Mouse (Mus musculus): ENCODE data around the gene Scml4. TPM values are rescaled to one million over a fixed set of nuclear protein-coding genes. Genes with fewer than 3 reads are reported as not detected.

The Scml4 gene
- total and polyA plus RNA-seq, 3 experiments: 0.03 to 0.08 TPM; not detected in 1

- Histone ChIP-seq H3K36me3 (ENCODE audit: control insufficient read depth in 1 of 2, insufficient read depth in 2 of 2, low read length in 2 of 2) (no peaks in the 10 kb centered on the region), H3K9me3 (replicated peaks; ENCODE audit: insufficient read depth, low read length) (no peaks in the 10 kb centered on the region), H3K4me3 (ENCODE audit: control insufficient read depth in 1 of 2, insufficient read depth in 1 of 2, low read depth in 2 of 2, low read length in 2 of 2) (no peak overlapping the region), H3K9ac (ENCODE audit: control insufficient read depth, low read depth, low read length, poor library complexity, severe bottlenecking) (no peak overlapping the region), H3K4me1 (ENCODE audit: control insufficient read depth in 1 of 2, insufficient read depth in 2 of 2, low read length in 2 of 2) (no peaks in the 10 kb centered on the region), H3K27me3 (ENCODE audit: control insufficient read depth in 1 of 2, insufficient read depth in 2 of 2, low read length in 2 of 2) (peaks cover 0 to 8% of the 10 kb centered on the region in 2 experiments; a peak in 3 of 4 replicates), H3K79me2 (ENCODE audit: control insufficient read depth, insufficient read depth, low read length, poor library complexity) (no peaks in the 10 kb centered on the region), H3K27ac (ENCODE audit: control insufficient read depth, low read depth, low read length) (no peak overlapping the region)
- DNase-seq (ENCODE audit: low read depth, low spot score): no peak
- TF ChIP-seq GABPA (IDR thresholded peaks at IDR 0.05; ENCODE audit: low read depth, low read length) (no peak), BHLHE40 (IDR thresholded peaks at IDR 0.05; ENCODE audit: borderline replicate concordance, low read depth, low read length) (no peak), E2F4 (IDR thresholded peaks at IDR 0.05; ENCODE audit: borderline replicate concordance, low read depth, low read length) (no peak), UBTF (IDR thresholded peaks at IDR 0.05; ENCODE audit: borderline replicate concordance, insufficient read depth, low read depth, low read length) (no peak), JUND (IDR thresholded peaks at IDR 0.05; ENCODE audit: low read depth, low read length) (no peak), SIN3A (IDR thresholded peaks at IDR 0.05; ENCODE audit: low read length) (no peak), ZKSCAN1 (IDR thresholded peaks at IDR 0.05; ENCODE audit: low read depth, low read length) (no peak), HCFC1 (IDR thresholded peaks at IDR 0.05; ENCODE audit: low read depth, low read length) (no peak), ZMIZ1 (IDR thresholded peaks at IDR 0.05; ENCODE audit: low read depth, low read length) (no peak), NRF1 (IDR thresholded peaks at IDR 0.05; ENCODE audit: insufficient read depth, low read depth, low read length, poor library complexity, severe bottlenecking) (no peak), MAFK (IDR thresholded peaks at IDR 0.05; ENCODE audit: borderline replicate concordance, low read depth, low read length) (no peak), NELFE (IDR thresholded peaks at IDR 0.05; ENCODE audit: low read depth, low read length) (no peak)
Observed at GRCm38 (mm10) chr10:42973537-42973936, 113.4 kb downstream of the Scml4 start.

GRCm38 (mm10) chr10:42976577-42976976, 116.4 kb downstream of the Scml4 start:
- H3K4me3 ChIP-seq (ENCODE audit: control insufficient read depth in 1 of 2, insufficient read depth in 1 of 2, low read depth in 2 of 2, low read length in 2 of 2): no peak overlapping the region
- no peak for DNase-seq (ENCODE audit: low read depth, low spot score)
- no peaks in the 10 kb centered on the region for H3K9me3 ChIP-seq (replicated peaks; ENCODE audit: insufficient read depth, low read length)
- no peak for TF ChIP-seq RAD21 (IDR thresholded peaks at IDR 0.05; ENCODE audit: low read depth, low read length)
- TF ChIP-seq MAFK (IDR thresholded peaks at IDR 0.05; ENCODE audit: borderline replicate concordance, low read depth, low read length): no peak
- TF ChIP-seq KAT2A (conservative IDR thresholded peaks at IDR 0.05; ENCODE audit: low read depth, low read length): no peak
- no peak for TF ChIP-seq SMC3 (IDR thresholded peaks at IDR 0.05; ENCODE audit: low read depth, low read length)
- TF ChIP-seq TBP (IDR thresholded peaks at IDR 0.05; ENCODE audit: low read depth, low read length): no peak
- TF ChIP-seq ZMIZ1 (IDR thresholded peaks at IDR 0.05; ENCODE audit: low read depth, low read length): no peak
- TF ChIP-seq NRF1 (IDR thresholded peaks at IDR 0.05; ENCODE audit: insufficient read depth, low read depth, low read length, poor library complexity, severe bottlenecking): no peak
- no peak for TF ChIP-seq ZKSCAN1 (IDR thresholded peaks at IDR 0.05; ENCODE audit: low read depth, low read length)
- no peak for TF ChIP-seq E2F4 (IDR thresholded peaks at IDR 0.05; ENCODE audit: borderline replicate concordance, low read depth, low read length)
- TF ChIP-seq POLR2AphosphoS5 (IDR thresholded peaks at IDR 0.05; ENCODE audit: borderline replicate concordance, low read depth, low read length): no peak
- TF ChIP-seq BHLHE40 (IDR thresholded peaks at IDR 0.05; ENCODE audit: borderline replicate concordance, low read depth, low read length): no peak
- no peak for TF ChIP-seq POLR2AphosphoS2 (IDR thresholded peaks at IDR 0.05; ENCODE audit: low read length)
- TF ChIP-seq JUND (IDR thresholded peaks at IDR 0.05; ENCODE audit: low read depth, low read length): no peak
- TF ChIP-seq ETS1 (IDR thresholded peaks at IDR 0.05; ENCODE audit: low read depth, low read length): no peak
- TF ChIP-seq TCF12 (IDR thresholded peaks at IDR 0.05; ENCODE audit: low read depth, low read length): no peak
- no peak for TF ChIP-seq NELFE (IDR thresholded peaks at IDR 0.05; ENCODE audit: low read depth, low read length)
- no peak for TF ChIP-seq ZC3H11A (IDR thresholded peaks at IDR 0.05; ENCODE audit: low read depth, low read length)
- no peaks in the 10 kb centered on the region for H3K36me3 ChIP-seq (ENCODE audit: control insufficient read depth in 1 of 2, insufficient read depth in 2 of 2, low read length in 2 of 2)
- H3K79me2 ChIP-seq (ENCODE audit: control insufficient read depth, insufficient read depth, low read length, poor library complexity): no peaks in the 10 kb centered on the region
- no peak overlapping the region for H3K27ac ChIP-seq (ENCODE audit: control insufficient read depth, low read depth, low read length)
- peaks cover 0 to 1% of the 10 kb centered on the region in 2 experiments for H3K27me3 ChIP-seq (ENCODE audit: control insufficient read depth in 1 of 2, insufficient read depth in 2 of 2, low read length in 2 of 2)
- no peaks in the 10 kb centered on the region for H3K4me1 ChIP-seq (ENCODE audit: control insufficient read depth in 1 of 2, insufficient read depth in 2 of 2, low read length in 2 of 2)
- no peak overlapping the region for H3K9ac ChIP-seq (ENCODE audit: control insufficient read depth, low read depth, low read length, poor library complexity, severe bottlenecking)

Measured in MEL (cell line).